Mouse (Mus musculus) midbrain, embryonic 13.5 days (tissue): Measurements from ENCODE around the gene Dcps. TPM values are rescaled to one million over a fixed set of nuclear protein-coding genes. Genes with fewer than 3 reads are reported as not detected.
A peak's percentile ranks its signal among the peaks of the same experiment; 100 is the strongest.

ENCODE experiments used
- ATAC-seq: fragments of 200-750 bp; cut with Nextera tagmentation; 2 replicates; pipeline ENCODE4 v1.8.0; 2017; ENCODE audit warnings: mild to moderate bottlenecking, moderate TSS enrichment, moderate library complexity
- H3K27ac ChIP-seq: fragments of 300-500 bp; sonication (generic); 2 replicates; pipeline ENCODE4 v1.5.1; 2015; ENCODE audit warnings: inconsistent platforms, mild to moderate bottlenecking, moderate library complexity
- H3K27me3 ChIP-seq: fragments of 300-500 bp; sonication (generic); 2 replicates; pipeline ENCODE4 v1.6.1; 2015; ENCODE audit warnings: mild to moderate bottlenecking, inconsistent platforms
- H3K36me3 ChIP-seq: fragments of 300-500 bp; sonication (generic); 2 replicates; pipeline ENCODE4 v1.6.1; 2015; ENCODE audit warnings: mild to moderate bottlenecking, inconsistent platforms
- H3K4me1 ChIP-seq: fragments of 300-500 bp; sonication (generic); replicated peaks from 2 replicates; pipeline ENCODE4 v1.6.1; 2015; ENCODE audit warnings: inconsistent platforms
- H3K4me2 ChIP-seq: fragments of 300-500 bp; sonication (generic); replicated peaks from 2 replicates; pipeline ENCODE4 v1.6.1; 2015; ENCODE audit warnings: moderate library complexity, mild to moderate bottlenecking, inconsistent platforms
- H3K4me3 ChIP-seq: fragments of 300-500 bp; sonication (generic); replicated peaks from 2 replicates; pipeline ENCODE4 v1.5.1; 2015; ENCODE audit warnings: mild to moderate bottlenecking, inconsistent platforms
- H3K9ac ChIP-seq: fragments of 300-500 bp; sonication (generic); replicated peaks from 2 replicates; pipeline ENCODE4 v1.6.1; 2015; ENCODE audit warnings: mild to moderate bottlenecking, inconsistent platforms
- H3K9me3 ChIP-seq: fragments of 300-500 bp; sonication (generic); 2 replicates; pipeline ENCODE4 v1.6.1; 2016; ENCODE audit warnings: mild to moderate bottlenecking, inconsistent platforms
- WGBS: fragments of 180-500 bp; shearing (Covaris S2); methylation state at CpG from one replicate; pipeline ENCODE4 v1.1.7; 2015; 5-methylcytosine and 5-hydroxymethylcytosine counted together
- polyA plus RNA-seq: library from polyadenylated mRNA; unstranded; fragments of >200 nt; fragmentation: Nextera tagmentation; extraction: Ambion mirVana; gene quantifications from 2 replicates; pipeline ENCODE4 v1.2.1, GENCODE M21; 2015

Gene Dcps
- polyA plus RNA-seq, 1 experiment from 2014 or later: 86.4 TPM

- H3K9me3 ChIP-seq: no peaks in the 10 kb centered on the region
- H3K27me3 ChIP-seq: no peaks in the 10 kb centered on the region
- H3K4me3 ChIP-seq: peak overlapping the region; percentile 53
- peak overlapping the region; percentile 73 for H3K9ac ChIP-seq
- ATAC-seq: peak; percentile 64; the same call in 1 of the 2 replicates
- 27% methylated on average over 18 of the region's 18 CpGs for WGBS
- H3K27ac ChIP-seq: no peak overlapping the region
- peak overlapping the region; percentile 67 for H3K4me2 ChIP-seq
- H3K4me1 ChIP-seq: peaks cover 18% of the 10 kb centered on the region
- H3K36me3 ChIP-seq: peaks cover under 1% of the 10 kb centered on the region; the same call in 1 of the 2 replicates
Measured at GRCm38 (mm10) chr9:35198945-35199771, 23.3 kb upstream of the Dcps start.

- no peak for ATAC-seq
- Histone ChIP-seq H3K4me2 (no peak overlapping the region), H3K36me3 (no peaks in the 10 kb centered on the region), H3K27ac (no peak overlapping the region), H3K4me1 (peaks cover 18% of the 10 kb centered on the region), H3K4me3 (no peak overlapping the region), H3K9ac (no peak overlapping the region), H3K9me3 (no peaks in the 10 kb centered on the region), H3K27me3 (no peaks in the 10 kb centered on the region)
- 74% methylated on average over 10 of the region's 10 CpGs for WGBS
Measured at GRCm38 (mm10) chr9:35198351-35198750, 22.5 kb upstream of the Dcps start.

- H3K4me1 ChIP-seq: peaks cover 23% of the 10 kb centered on the region
- ATAC-seq: no peak
- H3K27me3 ChIP-seq: no peaks in the 10 kb centered on the region
- H3K9me3 ChIP-seq: no peaks in the 10 kb centered on the region
- H3K9ac ChIP-seq: no peak overlapping the region
- H3K36me3 ChIP-seq: no peaks in the 10 kb centered on the region
- no peak overlapping the region for H3K4me2 ChIP-seq
- H3K27ac ChIP-seq: no peak overlapping the region
- no peak overlapping the region for H3K4me3 ChIP-seq
- WGBS: 88% methylated on average over 3 of the region's 3 CpGs
Measured at GRCm38 (mm10) chr9:35197625-35198024, 21.8 kb upstream of the Dcps start.

GRCm38 (mm10) chr9:35194048-35194447 lies 18.2 kb upstream of the Dcps start:
- Histone ChIP-seq H3K4me3 (no peak overlapping the region), H3K4me2 (no peak overlapping the region), H3K9me3 (no peaks in the 10 kb centered on the region), H3K27me3 (no peaks in the 10 kb centered on the region), H3K27ac (no peak overlapping the region), H3K36me3 (peaks cover 7% of the 10 kb centered on the region; the same call in 1 of the 2 replicates), H3K9ac (no peak overlapping the region), H3K4me1 (peaks cover 9% of the 10 kb centered on the region)
- ATAC-seq: no peak
- 92% methylated on average over 3 of the region's 3 CpGs for WGBS

- peaks cover 16% of the 10 kb centered on the region; the same call in 1 of the 2 replicates for H3K36me3 ChIP-seq
- no peak for ATAC-seq
- H3K4me3 ChIP-seq: no peak overlapping the region
- no peaks in the 10 kb centered on the region for H3K27me3 ChIP-seq
- 75% methylated on average over 11 of the region's 11 CpGs for whole genome bisulfite sequencing
- H3K4me1 ChIP-seq: peaks cover 5% of the 10 kb centered on the region
- no peak overlapping the region for H3K4me2 ChIP-seq
- 0 out of 2 replicates have a peak overlapping the region, but pooled peaks have one; percentile 14 for H3K27ac ChIP-seq
- no peaks in the 10 kb centered on the region for H3K9me3 ChIP-seq
- H3K9ac ChIP-seq: no peak overlapping the region
Measured at GRCm38 (mm10) chr9:35192983-35193542, 17.2 kb upstream of the Dcps start.

GRCm38 (mm10) chr9:35188700-35189099 lies 12.8 kb upstream of the Dcps start:
- ATAC-seq: peak; percentile 49
- no peak overlapping the region for H3K9ac ChIP-seq
- H3K27me3 ChIP-seq: no peaks in the 10 kb centered on the region
- no peak overlapping the region for H3K27ac ChIP-seq
- peaks cover 20% of the 10 kb centered on the region; the same call in 1 of the 2 replicates for H3K36me3 ChIP-seq
- H3K4me3 ChIP-seq: no peak overlapping the region
- H3K4me1 ChIP-seq: peaks cover 5% of the 10 kb centered on the region
- no peaks in the 10 kb centered on the region for H3K9me3 ChIP-seq
- H3K4me2 ChIP-seq: no peak overlapping the region
- 76% methylated on average over 22 of the region's 22 CpGs for WGBS

- H3K27ac ChIP-seq: no peak overlapping the region
- 91% methylated on average over 10 of the region's 10 CpGs for WGBS
Measured at GRCm38 (mm10) chr9:35187351-35187903, 11.6 kb upstream of the Dcps start.

GRCm38 (mm10) chr9:35186430-35186829 lies 10.6 kb upstream of the Dcps start:
- Histone ChIP-seq H3K27me3 (no peaks in the 10 kb centered on the region), H3K27ac (no peak overlapping the region), H3K4me1 (no peaks in the 10 kb centered on the region), H3K9ac (no peak overlapping the region), H3K36me3 (peaks cover 20% of the 10 kb centered on the region; the same call in 1 of the 2 replicates), H3K4me3 (no peak overlapping the region), H3K9me3 (no peaks in the 10 kb centered on the region), H3K4me2 (no peak overlapping the region)
- 87% methylated on average over 4 of the region's 4 CpGs for WGBS
- no peak for ATAC-seq

More at GRCm38 (mm10) chr9:35187351-35187903, 11.6 kb upstream of the Dcps start:
- no peak for ATAC-seq
- no peak overlapping the region for H3K4me3 ChIP-seq
- no peak overlapping the region for H3K9ac ChIP-seq
- H3K4me1 ChIP-seq: no peaks in the 10 kb centered on the region
- H3K9me3 ChIP-seq: no peaks in the 10 kb centered on the region
- no peak overlapping the region for H3K4me2 ChIP-seq
- no peaks in the 10 kb centered on the region for H3K27me3 ChIP-seq
- peaks cover 20% of the 10 kb centered on the region; the same call in 1 of the 2 replicates for H3K36me3 ChIP-seq

GRCm38 (mm10) chr9:35183359-35183758 lies 7.5 kb upstream of the Dcps start:
- Histone ChIP-seq H3K27me3 (no peaks in the 10 kb centered on the region), H3K4me3 (no peak overlapping the region), H3K27ac (no peak overlapping the region), H3K9me3 (no peaks in the 10 kb centered on the region), H3K4me2 (no peak overlapping the region), H3K36me3 (peaks cover 7% of the 10 kb centered on the region; the same call in 1 of the 2 replicates), H3K4me1 (no peaks in the 10 kb centered on the region), H3K9ac (no peak overlapping the region)
- ATAC-seq: no peak
- WGBS: 70% methylated on average over 5 of the region's 5 CpGs

GRCm38 (mm10) chr9:35182832-35183231 lies 7.0 kb upstream of the Dcps start:
- Histone ChIP-seq H3K4me1 (no peaks in the 10 kb centered on the region), H3K9ac (no peak overlapping the region), H3K9me3 (no peaks in the 10 kb centered on the region), H3K4me2 (no peak overlapping the region), H3K36me3 (0 out of 2 replicates have a peak, but pooled peaks cover 4% of the 10 kb centered on the region), H3K27ac (no peak overlapping the region), H3K27me3 (no peaks in the 10 kb centered on the region), H3K4me3 (no peak overlapping the region)
- no peak for ATAC-seq
- WGBS: 83% methylated on average over 2 of the region's 2 CpGs

GRCm38 (mm10) chr9:35176124-35176659 lies 331 bp upstream of the Dcps start:
- H3K4me3 ChIP-seq: peak overlapping the region; percentile 61
- peak overlapping the region; percentile 58 for H3K4me2 ChIP-seq
- H3K9me3 ChIP-seq: no peaks in the 10 kb centered on the region
- peaks cover 13% of the 10 kb centered on the region for H3K4me1 ChIP-seq
- H3K27ac ChIP-seq: no peak overlapping the region
- no peaks in the 10 kb centered on the region for H3K27me3 ChIP-seq
- peak; percentile 62 for ATAC-seq
- no peaks in the 10 kb centered on the region for H3K36me3 ChIP-seq
- no peak overlapping the region; the same call in 1 of the 2 replicates for H3K9ac ChIP-seq
- 48% methylated on average over 14 of the region's 14 CpGs for WGBS

GRCm38 (mm10) chr9:35173331-35173730 lies 2.5 kb downstream of the Dcps start:
- Histone ChIP-seq H3K27me3 (no peaks in the 10 kb centered on the region), H3K27ac (no peak overlapping the region), H3K36me3 (peaks cover 20% of the 10 kb centered on the region), H3K4me1 (peaks cover 13% of the 10 kb centered on the region), H3K4me3 (no peak overlapping the region), H3K9ac (no peak overlapping the region), H3K9me3 (no peaks in the 10 kb centered on the region), H3K4me2 (no peak overlapping the region)
- ATAC-seq: no peak
- 96% methylated on average over 1 of the region's 1 CpGs for WGBS
